8 mouse cellular contexts compared by ENCODE assay signal in the genomic region with DNA sequence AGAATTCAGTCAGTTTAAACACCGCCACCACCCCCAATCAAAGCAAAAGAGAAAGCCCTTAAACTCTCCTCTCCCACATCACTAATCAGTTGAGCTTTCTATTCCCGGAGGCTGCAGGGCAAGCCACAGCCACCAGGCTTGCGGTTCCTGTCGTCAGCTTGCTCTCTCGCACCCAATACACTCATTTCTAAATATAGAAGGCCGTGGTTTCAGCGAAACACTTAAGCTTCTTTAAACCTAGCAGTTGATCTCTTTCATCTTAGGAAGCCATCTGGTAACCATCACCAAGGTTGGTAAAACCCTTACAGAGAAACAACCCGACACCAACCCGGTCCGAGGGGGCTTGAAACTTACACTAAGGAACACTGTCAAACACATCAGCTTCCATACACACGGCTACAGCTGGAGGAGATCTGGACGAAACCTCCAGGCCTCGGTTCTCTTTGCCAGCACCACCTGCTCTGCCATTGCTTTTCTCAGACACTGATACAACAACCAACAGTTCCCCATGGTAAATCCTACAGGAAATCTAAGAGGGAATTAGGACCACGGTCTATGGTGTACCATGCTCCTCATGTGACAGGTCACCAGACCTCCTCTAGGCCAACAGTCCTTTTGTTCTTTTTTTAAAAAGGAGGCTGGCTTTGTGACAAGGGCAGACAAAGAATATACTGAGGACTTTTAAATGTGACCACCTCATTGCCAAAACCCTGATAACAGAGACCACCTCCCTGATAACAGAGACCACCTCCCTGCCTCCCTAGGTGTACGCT. TPM values are rescaled to one million over a fixed set of nuclear protein-coding genes. Genes with fewer than 3 reads are reported as not detected.
DNase-seq lines count a peak whose midpoint lies in the region; ATAC-seq lines count a peak whose summit lies in the region.

No protein-coding gene starts in this region.

- peak; percentile 92 for ATAC-seq in CD4-positive, CD25-positive, alpha-beta regulatory T cell, adult 4 months
- ATAC-seq in neutrophil, adult 5-6 weeks (ENCODE audit: extremely low read depth, insufficient number of reproducible peaks, low FRiP score, poor library complexity, severe bottlenecking), result peak; percentile 83
- ATAC-seq in frontal cortex, adult (ENCODE audit: low TSS enrichment), result no peak

- peak; percentile 34 for DNase-seq in embryo, embryonic 11 days
- peak; percentile 55 to 67 for DNase-seq in heart, postnatal 10 days
- DNase-seq in right cerebral cortex, postnatal 25 days, result no peak
- DNase-seq in gastrocnemius, adult 18-20 months (ENCODE audit: low spot score), result no peak
- DNase-seq in gastrocnemius, postnatal 25 days, result no peak

- intact Hi-C loops in heart, postnatal 10 days (cut with DNase I), result no loop called here

RNA-seq across cellular contexts. Expression of gene Riox2, which starts 46.1 kb away (rescaled TPM):
- 100 to 1,000 TPM in 1 of 2 experiments, 10 to 100 TPM in 1; 85.6 to 101 TPM for polyA plus RNA-seq in CD4-positive, CD25-positive, alpha-beta regulatory T cell, adult 4 months (2017; shearing (Covaris generic))
- total RNA-seq in heart, postnatal 10 days (2021), result 10 to 100 TPM; 11.7 to 15.3 TPM
- 57.2 and 68.2 TPM in 2 replicates for total RNA-seq in neutrophil, adult 5-6 weeks (2017)
- total RNA-seq in gastrocnemius, adult 18-20 months (2021), result 10 to 100 TPM; 10.9 to 12.6 TPM
- total RNA-seq in gastrocnemius, postnatal 25 days (2021), result 10 to 100 TPM; 15.2 to 16.3 TPM

Comparison
In these comparisons a context has a peak if more than half of its experiments do, and no peak if none do; other contexts are left out.
1. DNase-seq: peak in embryo, embryonic 11 days (single experiment) and heart, postnatal 10 days (2 of 2); none in right cerebral cortex, postnatal 25 days (single experiment), gastrocnemius, adult 18-20 months (single experiment) and gastrocnemius, postnatal 25 days (single experiment).